Mouse (Mus musculus) C2C12 (cell line): ENCODE results near the gene Dag1. TPM values are rescaled to one million over a fixed set of nuclear protein-coding genes. Genes with fewer than 3 reads are reported as not detected.

Experiments used
- H3K27me3 ChIP-seq: one replicate; pipeline ENCODE4 v1.6.1; 2011; ENCODE audit not compliant: control insufficient read depth, insufficient read depth, insufficient read length
- H3K36me3 ChIP-seq: one replicate; pipeline ENCODE4 v1.6.1; 2011; ENCODE audit not compliant: control insufficient read depth, insufficient read depth
- H3K4me3 ChIP-seq: one replicate; pipeline ENCODE4 v1.5.1; 2011; ENCODE audit warnings: mild to moderate bottlenecking, control low read depth; ENCODE audit not compliant: poor library complexity, insufficient read depth, severe bottlenecking
- H3K79me2 ChIP-seq: one replicate; pipeline ENCODE4 v1.6.1; 2011; ENCODE audit not compliant: control insufficient read depth, insufficient read depth
- H3K79me3 ChIP-seq: one replicate; pipeline ENCODE4 v1.6.1; 2011; ENCODE audit warnings: low read depth, control low read depth
- H3ac ChIP-seq: one replicate; pipeline ENCODE3; 2011; ENCODE audit warnings: low read depth; ENCODE audit not compliant: control insufficient read depth, insufficient read length
- CEBPB ChIP-seq: IDR thresholded peaks from one replicate; pipeline ENCODE4 v1.6.1; 2011; ENCODE audit warnings: low read depth, mild to moderate bottlenecking, control low read depth, moderate library complexity
- CTCF ChIP-seq: IDR thresholded peaks from one replicate; pipeline ENCODE4 v1.5.1; 2011; ENCODE audit not compliant: control insufficient read depth, insufficient read depth, insufficient read length
- FOSL1 ChIP-seq: IDR thresholded peaks from one replicate; pipeline ENCODE4 v1.8.0; 2011; ENCODE audit warnings: mild to moderate bottlenecking, low read length; ENCODE audit not compliant: poor library complexity, insufficient read depth, severe bottlenecking
- MAX ChIP-seq: IDR thresholded peaks from one replicate; pipeline ENCODE4 v1.6.1; 2011; ENCODE audit warnings: mild to moderate bottlenecking, control low read depth
- MYOD1 ChIP-seq: IDR thresholded peaks from one replicate; pipeline ENCODE4 v1.6.1; 2011; ENCODE audit warnings: low read depth; ENCODE audit not compliant: control insufficient read depth, insufficient read length
- MYOG ChIP-seq: IDR thresholded peaks from one replicate; pipeline ENCODE4 v1.6.1; 2011; ENCODE audit not compliant: control insufficient read depth, insufficient read length; ENCODE audit errors: extremely low read depth
- USF1 ChIP-seq: IDR thresholded peaks from one replicate; pipeline ENCODE4 v1.6.1; 2011; ENCODE audit warnings: low read depth, mild to moderate bottlenecking, control low read depth, moderate library complexity
- polyA plus RNA-seq: library from polyadenylated mRNA; unstranded; fragments of >200 nt; fragmentation: generic; extraction: Trizol; gene quantifications from one replicate; pipeline ENCODE4 v1.2.1, GENCODE M21; 2012; ENCODE audit warnings: missing spikeins

Gene Dag1
- polyA plus RNA-seq, 1 experiment = 42.3 TPM

GRCm38 (mm10) chr9:108267691-108268090 lies 3.9 kb upstream of the Dag1 start:
- no peaks in the 10 kb centered on the region for H3K27me3 ChIP-seq
- no peak overlapping the region for H3ac ChIP-seq
- H3K4me3 ChIP-seq = no peak overlapping the region
- H3K36me3 ChIP-seq = no peaks in the 10 kb centered on the region
- peaks cover 5% of the 10 kb centered on the region for H3K79me2 ChIP-seq
- H3K79me3 ChIP-seq = peaks cover 4% of the 10 kb centered on the region
- no peak for TF ChIP-seq FOSL1
- no peak for TF ChIP-seq CEBPB
- TF ChIP-seq MAX = no peak
- TF ChIP-seq MYOG = no peak
- TF ChIP-seq CTCF = no peak
- no peak for TF ChIP-seq MYOD1
- TF ChIP-seq USF1 = no peak

GRCm38 (mm10) chr9:108266261-108266935 lies 2.6 kb upstream of the Dag1 start:
- no peak for TF ChIP-seq USF1
- TF ChIP-seq CTCF = no peak
- no peak for TF ChIP-seq CEBPB
- no peak overlapping the region for H3ac ChIP-seq
- no peaks in the 10 kb centered on the region for H3K36me3 ChIP-seq
- H3K79me2 ChIP-seq = peaks cover 18% of the 10 kb centered on the region
- peaks cover 14% of the 10 kb centered on the region for H3K79me3 ChIP-seq
- no peak overlapping the region for H3K4me3 ChIP-seq
- H3K27me3 ChIP-seq = no peaks in the 10 kb centered on the region

GRCm38 (mm10) chr9:108264191-108264921 lies 598 bp upstream of the Dag1 start:
- peak overlapping the region; percentile 14 for H3ac ChIP-seq
- no peaks in the 10 kb centered on the region for H3K36me3 ChIP-seq
- peaks cover 38% of the 10 kb centered on the region for H3K79me2 ChIP-seq
- H3K27me3 ChIP-seq = no peaks in the 10 kb centered on the region
- TF ChIP-seq CTCF (no peak), MYOG (no peak), FOSL1 (no peak), CEBPB (no peak)
- peaks cover 20% of the 10 kb centered on the region for H3K79me3 ChIP-seq
- H3K4me3 ChIP-seq = peak overlapping the region; percentile 65

- Histone ChIP-seq H3K36me3 (no peaks in the 10 kb centered on the region), H3ac (peak overlapping the region; percentile 84), H3K4me3 (peak overlapping the region; percentile 65), H3K79me2 (peaks cover 48% of the 10 kb centered on the region), H3K27me3 (no peaks in the 10 kb centered on the region), H3K79me3 (peaks cover 22% of the 10 kb centered on the region)
- no peak for TF ChIP-seq CEBPB
- no peak for TF ChIP-seq FOSL1
These were observed 552 bp downstream of the Dag1 start for GRCm38 (mm10) chr9:108263131-108263681.

GRCm38 (mm10) chr9:108262494-108263049 lies 1.2 kb downstream of the Dag1 start:
- Histone ChIP-seq H3ac (no peak overlapping the region), H3K27me3 (no peaks in the 10 kb centered on the region), H3K36me3 (no peaks in the 10 kb centered on the region), H3K79me2 (peaks cover 55% of the 10 kb centered on the region), H3K79me3 (peaks cover 24% of the 10 kb centered on the region), H3K4me3 (peak overlapping the region; percentile 65)
- no peak for TF ChIP-seq CTCF
- TF ChIP-seq MAX = no peak
- no peak for TF ChIP-seq MYOD1
- no peak for TF ChIP-seq CEBPB
- TF ChIP-seq USF1 = no peak
- no peak for TF ChIP-seq MYOG
- TF ChIP-seq FOSL1 = no peak

- Histone ChIP-seq H3K4me3 (no peak overlapping the region), H3ac (no peak overlapping the region), H3K27me3 (no peaks in the 10 kb centered on the region), H3K36me3 (no peaks in the 10 kb centered on the region), H3K79me3 (peaks cover 27% of the 10 kb centered on the region), H3K79me2 (peaks cover 62% of the 10 kb centered on the region)
- TF ChIP-seq MAX (no peak), USF1 (no peak), FOSL1 (no peak), MYOD1 (no peak), CTCF (no peak), CEBPB (no peak)
These were observed 1.9 kb downstream of the Dag1 start for GRCm38 (mm10) chr9:108261865-108262264.
